Mouse (Mus musculus) MEL (cell line): ENCODE measurements at regions not wholly inside any gene's neighbourhood (a gene's known extent, or its start where the extent isn't known, plus 50 kb on each side); places are given as distances from the start of the nearest gene placed in this dataset.

ENCODE experiments used
- DNase-seq: peaks from one replicate; pipeline ENCODE4 v3.0.0; 2011; ENCODE audit warnings: low read depth, low spot score
- H3K27ac ChIP-seq: 2 replicates; pipeline ENCODE4 v1.5.1; 2012; ENCODE audit warnings: low read depth, mild to moderate bottlenecking, control low read depth, low read length, moderate library complexity; ENCODE audit not compliant: control insufficient read depth
- H3K27me3 ChIP-seq, 2 experiments: fragments of 150-350 bp in 1 of 2; sonication (generic) in 1 of 2; 2 replicates each; pipeline ENCODE4 v1.6.1; 2012; ENCODE audit warnings: low read length in 2 of 2, mild to moderate bottlenecking in 2 of 2, improper control_type of control experiment in 1 of 2, moderate library complexity in 1 of 2; ENCODE audit not compliant: insufficient read depth in 2 of 2, control insufficient read depth in 1 of 2
- H3K36me3 ChIP-seq, 2 experiments: 2 replicates each; pipeline ENCODE4 v1.6.1; 2012 to 2014; ENCODE audit warnings: low read length in 2 of 2, improper control_type of control experiment in 1 of 2, inconsistent platforms in 1 of 2, mild to moderate bottlenecking in 1 of 2; ENCODE audit not compliant: insufficient read depth in 2 of 2, control insufficient read depth in 1 of 2
- H3K4me1 ChIP-seq, 2 experiments: fragments of 150-350 bp in 1 of 2; sonication (generic) in 1 of 2; 2 replicates each; pipeline ENCODE4 v1.6.1; 2012; ENCODE audit warnings: low read length in 2 of 2, improper control_type of control experiment in 1 of 2, mild to moderate bottlenecking in 1 of 2; ENCODE audit not compliant: insufficient read depth in 2 of 2, control insufficient read depth in 1 of 2
- H3K4me3 ChIP-seq, 2 experiments: fragments of 150-350 bp in 1 of 2; sonication (generic) in 1 of 2; 2 replicates each; pipeline ENCODE4 v1.5.1; 2012; ENCODE audit warnings: low read depth in 2 of 2, low read length in 2 of 2, mild to moderate bottlenecking in 2 of 2, moderate library complexity in 2 of 2, control low read depth in 1 of 2, improper control_type of control experiment in 1 of 2; ENCODE audit not compliant: control insufficient read depth in 1 of 2, insufficient read depth in 1 of 2
- H3K79me2 ChIP-seq: 2 replicates; pipeline ENCODE4 v1.6.1; 2012; ENCODE audit warnings: mild to moderate bottlenecking, low read length, moderate library complexity; ENCODE audit not compliant: control insufficient read depth, poor library complexity, insufficient read depth
- H3K9ac ChIP-seq: 2 replicates; pipeline ENCODE4 v1.6.1; 2012; ENCODE audit warnings: low read depth, mild to moderate bottlenecking, control low read depth, low read length, moderate library complexity; ENCODE audit not compliant: control insufficient read depth, poor library complexity, severe bottlenecking
- H3K9me3 ChIP-seq: fragments of 150-350 bp; sonication (generic); replicated peaks from 2 replicates; pipeline ENCODE4 v1.6.1; 2012; ENCODE audit warnings: mild to moderate bottlenecking, low read length, improper control_type of control experiment, moderate library complexity; ENCODE audit not compliant: insufficient read depth
- CHD2 ChIP-seq: IDR thresholded peaks from 2 replicates; pipeline ENCODE4 v1.6.1; 2011; ENCODE audit warnings: low read length, improper control_type of control experiment
- ELF1 ChIP-seq: IDR thresholded peaks from 2 replicates; pipeline ENCODE4 v1.6.1; 2014; ENCODE audit warnings: low read depth, mild to moderate bottlenecking, inconsistent platforms, low read length, improper control_type of control experiment, moderate library complexity
- GATA1 ChIP-seq: IDR thresholded peaks from 2 replicates; pipeline ENCODE4 v1.6.1; 2011; ENCODE audit warnings: low read depth, low read length, improper control_type of control experiment
- JUND ChIP-seq: IDR thresholded peaks from 2 replicates; pipeline ENCODE4 v1.6.1; 2011; ENCODE audit warnings: low read depth, mild to moderate bottlenecking, improper control_type of control experiment, low read length
- KAT2A ChIP-seq: conservative IDR thresholded peaks from 2 replicates; pipeline ENCODE4 v1.6.1; 2012; ENCODE audit warnings: low read depth, low read length, improper control_type of control experiment, inconsistent platforms
- MAFK ChIP-seq: IDR thresholded peaks from 2 replicates; pipeline ENCODE4 v1.6.1; 2011; ENCODE audit warnings: low read depth, mild to moderate bottlenecking, low read length, improper control_type of control experiment, borderline replicate concordance
- MAZ ChIP-seq: IDR thresholded peaks from 2 replicates; pipeline ENCODE4 v1.6.1; 2012; ENCODE audit warnings: low read depth, mild to moderate bottlenecking, inconsistent platforms, low read length, improper control_type of control experiment
- MXI1 ChIP-seq: IDR thresholded peaks from 2 replicates; pipeline ENCODE4 v1.6.1; 2011; ENCODE audit warnings: mild to moderate bottlenecking, low read depth, low read length, improper control_type of control experiment
- MYC ChIP-seq: IDR thresholded peaks from 2 replicates; pipeline ENCODE4 v1.6.1; 2011; ENCODE audit warnings: low read depth, mild to moderate bottlenecking, low read length, improper control_type of control experiment, moderate library complexity
- NRF1 ChIP-seq: IDR thresholded peaks from 2 replicates; pipeline ENCODE4 v1.6.1; 2014; ENCODE audit warnings: low read depth, mild to moderate bottlenecking, inconsistent platforms, low read length, improper control_type of control experiment, moderate library complexity; ENCODE audit not compliant: poor library complexity, insufficient read depth, severe bottlenecking
- POLR2A ChIP-seq, 2 experiments: IDR thresholded peaks; 2 replicates each; pipeline ENCODE4 v1.6.1; 2011 to 2012; ENCODE audit warnings: low read length in 2 of 2, mild to moderate bottlenecking in 2 of 2, control low read depth in 1 of 2, improper control_type of control experiment in 1 of 2, low read depth in 1 of 2, moderate library complexity in 1 of 2; ENCODE audit not compliant: control insufficient read depth in 1 of 2, insufficient read depth in 1 of 2, poor library complexity in 1 of 2
- POLR2AphosphoS2 ChIP-seq: IDR thresholded peaks from 2 replicates; pipeline ENCODE4 v1.6.1; 2011; ENCODE audit warnings: low read length, improper control_type of control experiment
- POLR2AphosphoS5 ChIP-seq: IDR thresholded peaks from 2 replicates; pipeline ENCODE4 v1.6.1; 2012; ENCODE audit warnings: low read depth, borderline replicate concordance, mild to moderate bottlenecking, inconsistent platforms, low read length, moderate library complexity, mixed read lengths
- RAD21 ChIP-seq: IDR thresholded peaks from 2 replicates; pipeline ENCODE4 v1.6.1; 2011; ENCODE audit warnings: mild to moderate bottlenecking, low read depth, low read length, improper control_type of control experiment
- RCOR1 ChIP-seq: IDR thresholded peaks from 2 replicates; pipeline ENCODE4 v1.6.1; 2012; ENCODE audit warnings: low read depth, mild to moderate bottlenecking, inconsistent platforms, low read length, improper control_type of control experiment
- SMC3 ChIP-seq: IDR thresholded peaks from 2 replicates; pipeline ENCODE4 v1.6.1; 2011; ENCODE audit warnings: low read depth, low read length, improper control_type of control experiment
- TAL1 ChIP-seq: IDR thresholded peaks from 2 replicates; pipeline ENCODE4 v1.6.1; 2012; ENCODE audit warnings: mild to moderate bottlenecking, inconsistent platforms, low read length, moderate library complexity, mixed read lengths
- TCF12 ChIP-seq: IDR thresholded peaks from 2 replicates; pipeline ENCODE4 v1.6.1; 2014; ENCODE audit warnings: low read depth, mild to moderate bottlenecking, inconsistent platforms, low read length, improper control_type of control experiment, moderate library complexity
- UBTF ChIP-seq: IDR thresholded peaks from 2 replicates; pipeline ENCODE4 v1.6.1; 2012; ENCODE audit warnings: low read depth, mild to moderate bottlenecking, inconsistent platforms, low read length, improper control_type of control experiment, moderate library complexity, borderline replicate concordance; ENCODE audit not compliant: insufficient read depth
- USF2 ChIP-seq, 2 experiments: IDR thresholded peaks; 2 replicates each; pipeline ENCODE4 v1.6.1; 2011 to 2012; ENCODE audit warnings: improper control_type of control experiment in 2 of 2, low read length in 2 of 2, borderline replicate concordance in 1 of 2, inconsistent platforms in 1 of 2, low read depth in 1 of 2, mild to moderate bottlenecking in 1 of 2; ENCODE audit not compliant: insufficient read depth in 1 of 2
- ZC3H11A ChIP-seq: IDR thresholded peaks from 2 replicates; pipeline ENCODE4 v1.6.1; 2012; ENCODE audit warnings: low read depth, mild to moderate bottlenecking, inconsistent platforms, low read length, improper control_type of control experiment
- ZKSCAN1 ChIP-seq: IDR thresholded peaks from 2 replicates; pipeline ENCODE4 v1.6.1; 2012; ENCODE audit warnings: low read depth, mild to moderate bottlenecking, inconsistent platforms, low read length, improper control_type of control experiment, moderate library complexity

- no peak overlapping the region for H3K9ac ChIP-seq
- H3K27me3 ChIP-seq: no peaks in the 10 kb centered on the region
- TF ChIP-seq NRF1: no peak
- TF ChIP-seq MAFK: peak; percentile 97
- TF ChIP-seq RCOR1: no peak
- TF ChIP-seq TCF12: no peak
- no peak for TF ChIP-seq POLR2AphosphoS5
- no peak for TF ChIP-seq JUND
- TF ChIP-seq RAD21: no peak
- TF ChIP-seq GATA1: no peak
- no peak for DNase-seq
- H3K4me3 ChIP-seq: no peak overlapping the region
- no peaks in the 10 kb centered on the region for H3K9me3 ChIP-seq
- H3K27ac ChIP-seq: no peak overlapping the region
- H3K79me2 ChIP-seq: no peaks in the 10 kb centered on the region
- H3K4me1 ChIP-seq: no peaks in the 10 kb centered on the region
- H3K36me3 ChIP-seq: no peaks in the 10 kb centered on the region
Measured at GRCm38 (mm10) chr5:56394021-56394420, 1323.7 kb upstream of the Pcdh7 start.

DNA sequence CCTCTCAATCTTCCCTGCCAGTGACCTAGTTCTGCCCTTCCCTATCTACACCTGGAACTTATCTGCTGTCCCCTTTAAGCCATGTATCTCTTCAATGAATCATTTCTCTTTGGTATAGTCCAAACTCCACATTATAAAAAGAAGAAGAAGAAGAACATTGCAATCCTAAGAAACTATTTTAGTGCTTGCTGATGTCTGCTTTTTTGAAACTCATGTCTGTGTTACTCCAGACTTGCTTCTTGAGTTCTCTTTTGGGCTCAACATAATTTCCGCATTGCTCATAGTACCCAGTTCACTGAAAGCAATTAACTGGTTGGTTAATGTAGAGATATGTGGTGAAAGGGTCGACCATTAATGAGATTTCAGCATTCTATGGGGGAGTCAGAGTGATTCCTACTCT is 1282.8 kb upstream of the Pcdh7 start:
- no peaks in the 10 kb centered on the region for H3K79me2 ChIP-seq
- H3K36me3 ChIP-seq: no peaks in the 10 kb centered on the region
- no peak overlapping the region for H3K9ac ChIP-seq
- no peak for TF ChIP-seq ZC3H11A
- TF ChIP-seq SMC3: no peak
- no peak for TF ChIP-seq TAL1
- TF ChIP-seq ZKSCAN1: no peak
- TF ChIP-seq UBTF: no peak
- no peak for TF ChIP-seq KAT2A
- no peak for TF ChIP-seq JUND
- no peak for TF ChIP-seq POLR2AphosphoS2
- TF ChIP-seq, all 39 proteins: peak for 0
- Histone ChIP-seq H3K4me1 (no peaks in the 10 kb centered on the region), H3K4me3 (no peak overlapping the region), H3K27me3 (no peaks in the 10 kb centered on the region), H3K9me3 (no peaks in the 10 kb centered on the region), H3K27ac (no peak overlapping the region)
- no peak for DNase-seq

GRCm38 (mm10) chr5:56440423-56440822 is 1277.3 kb upstream of the Pcdh7 start:
- no peak for TF ChIP-seq ZC3H11A
- no peak for TF ChIP-seq TCF12
- no peak for TF ChIP-seq CHD2
- no peak for TF ChIP-seq USF2 (IDR thresholded peaks at IDR 0.05; ENCODE audit: borderline replicate concordance in 1 of 2, insufficient read depth in 1 of 2, low read depth in 1 of 2, low read length in 2 of 2)
- TF ChIP-seq POLR2A (IDR thresholded peaks at IDR 0.05; ENCODE audit: control insufficient read depth in 1 of 2, insufficient read depth in 1 of 2, low read depth in 1 of 2, low read length in 2 of 2, poor library complexity in 1 of 2): no peak
- TF ChIP-seq POLR2AphosphoS2: no peak
- no peak for TF ChIP-seq MAZ
- no peak for TF ChIP-seq RAD21
- no peak for TF ChIP-seq RCOR1
- no peak for TF ChIP-seq MYC
- no peak for TF ChIP-seq ELF1
- TF ChIP-seq ZKSCAN1: no peak
- no peak for TF ChIP-seq MXI1
- TF ChIP-seq, all 39 proteins: peak for 0
- no peak overlapping the region for H3K4me3 ChIP-seq
- H3K27me3 ChIP-seq: no peaks in the 10 kb centered on the region
- H3K36me3 ChIP-seq: no peaks in the 10 kb centered on the region
- no peaks in the 10 kb centered on the region for H3K79me2 ChIP-seq
- no peaks in the 10 kb centered on the region for H3K9me3 ChIP-seq
- no peak for DNase-seq
- no peak overlapping the region for H3K27ac ChIP-seq
- H3K9ac ChIP-seq: no peak overlapping the region
- H3K4me1 ChIP-seq: no peaks in the 10 kb centered on the region
